Mouse (Mus musculus) frontal cortex, adult 2 months (tissue): ENCODE measurements at regions not wholly inside any gene's neighbourhood (a gene's known extent, or its start where the extent isn't known, plus 50 kb on each side); places are given as distances from the start of the nearest gene placed in this dataset.
A peak's percentile ranks its signal among the peaks of the same experiment; 100 is the strongest.
"Not testable (repeated sequence)": the region's sequence is repeated elsewhere in the genome, so short reads cannot be mapped to it uniquely, and the experiment has no call there.

Experiments used
- DNase-seq, 2 experiments: peaks; one replicate each; pipeline ENCODE4 v3.0.0; 2022; ENCODE audit warnings: low spot score in 1 of 2; ENCODE audit errors: extremely low spot score in 1 of 2

- DNase-seq: no peak
These were observed 280.9 kb upstream of the Gm9972 start for GRCm38 (mm10) chr11:42754481-42755272.

DNA sequence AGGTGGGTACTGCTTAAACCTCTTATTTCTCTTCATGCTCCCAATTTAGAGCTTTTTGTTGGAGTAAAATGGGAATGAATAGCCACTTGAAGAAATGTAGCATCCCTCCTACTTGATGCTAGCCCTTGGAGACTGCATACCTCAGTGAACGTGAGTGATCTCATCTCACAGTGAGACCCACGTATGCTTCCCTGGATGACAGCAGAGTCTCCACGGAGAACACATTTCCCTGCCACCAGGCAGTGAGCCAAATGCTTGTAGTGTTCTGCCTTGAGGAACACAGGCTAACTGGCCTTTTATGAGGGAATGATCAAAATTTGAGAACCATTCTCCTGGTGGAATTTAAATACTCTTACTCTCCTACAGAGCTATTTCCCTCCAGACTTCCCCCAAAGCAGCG lies 280.1 kb upstream of the Gm9972 start:
- no peak for DNase-seq

DNA sequence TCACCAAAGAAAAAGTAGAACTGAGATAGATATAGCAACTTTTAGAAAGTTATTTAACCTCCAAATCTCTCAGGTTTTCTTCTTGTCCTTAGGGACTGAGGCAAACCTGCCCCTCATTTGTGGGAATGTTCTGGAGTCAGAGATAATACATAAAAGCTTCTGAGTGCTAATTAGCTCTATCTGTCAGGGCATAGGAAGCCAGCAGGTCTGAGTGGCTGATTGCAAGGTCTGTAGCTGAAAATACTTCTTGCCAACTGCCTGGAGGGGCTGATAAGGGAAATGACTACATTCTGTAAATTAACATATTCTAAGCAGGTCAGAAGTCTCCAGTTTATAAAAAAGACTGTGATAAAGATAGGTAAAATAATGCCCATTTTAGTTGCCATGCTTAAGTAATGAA lies 270.3 kb upstream of the Gm9972 start:
- no peak for DNase-seq

DNA sequence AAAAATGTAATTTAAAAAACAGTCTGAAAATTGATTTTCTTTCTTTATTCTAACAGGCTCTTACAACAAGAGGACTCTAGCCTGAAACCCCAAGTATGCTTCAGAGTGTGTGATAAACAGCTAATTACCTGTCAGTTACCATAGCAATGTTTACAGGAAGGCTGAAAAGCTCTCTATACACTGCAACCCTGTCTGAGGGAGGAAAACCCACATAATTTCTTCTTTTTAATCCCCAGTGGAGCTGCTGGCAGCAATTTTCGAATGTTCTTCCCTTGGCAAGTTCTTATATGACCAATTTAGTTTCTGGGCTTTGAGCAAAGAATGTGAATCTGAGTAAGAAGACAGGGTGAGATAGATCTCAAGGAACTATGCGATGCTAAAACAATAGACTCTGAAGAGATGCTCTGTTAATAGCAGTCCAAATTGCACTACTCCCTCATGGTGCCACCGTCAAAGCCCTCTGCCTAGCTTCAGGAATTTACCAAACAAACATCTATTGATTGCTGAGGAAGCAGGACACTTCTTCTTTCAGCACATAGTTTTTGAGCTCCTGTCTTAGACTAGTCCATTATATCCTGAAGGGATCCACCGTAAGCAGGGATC lies 260.4 kb upstream of the Gm9972 start:
- DNase-seq: peak; percentile 28 to 45

- DNase-seq: no peak
These were observed 224.1 kb upstream of the Gm9972 start for GRCm38 (mm10) chr11:42811487-42811886.

DNA sequence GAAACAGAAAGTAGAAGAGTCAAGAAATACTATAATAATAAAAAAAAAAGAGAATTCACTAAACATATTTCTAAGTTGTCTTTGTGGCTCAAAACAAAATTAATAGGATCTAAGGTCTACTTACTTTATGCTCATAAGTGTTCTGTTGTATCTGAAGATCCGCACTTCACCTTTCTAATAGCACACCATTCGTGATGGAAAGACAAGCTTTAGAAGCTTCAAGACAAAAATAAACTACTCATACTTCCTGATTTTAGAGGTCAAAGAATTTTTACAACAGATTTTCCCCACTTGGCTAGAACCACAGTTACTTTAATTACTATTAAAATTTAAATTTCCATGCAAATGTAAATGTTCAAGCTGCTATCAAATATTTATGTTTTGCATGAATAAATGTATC lies 219.8 kb upstream of the Gm9972 start:
- DNase-seq: no peak

- peak; percentile 2 to 36 for DNase-seq
These were observed 212.7 kb upstream of the Gm9972 start for GRCm38 (mm10) chr11:42822835-42823234.

DNA sequence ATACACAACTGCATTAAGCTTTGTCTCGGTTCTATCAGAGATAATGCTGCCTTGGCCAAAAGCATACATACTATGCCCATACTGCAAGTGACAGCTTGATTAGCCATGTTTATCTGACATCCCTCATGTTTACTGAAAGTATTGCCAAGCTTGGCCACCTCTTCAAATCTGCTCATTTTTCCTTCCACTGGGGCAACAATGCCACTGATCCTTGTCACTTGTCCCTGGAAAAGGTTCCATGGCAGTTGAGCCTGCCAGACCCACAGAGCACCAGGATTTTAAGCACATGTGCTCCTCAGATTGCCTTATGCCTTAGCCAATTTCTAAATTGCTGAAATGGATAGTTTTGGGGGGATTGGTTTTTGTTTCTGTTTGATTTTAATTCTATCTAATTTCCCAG lies 189.8 kb upstream of the Gm9972 start:
- no peak for DNase-seq

- no peak for DNase-seq
These were observed 181.1 kb upstream of the Gm9972 start for GRCm38 (mm10) chr11:42854411-42854810.

DNA sequence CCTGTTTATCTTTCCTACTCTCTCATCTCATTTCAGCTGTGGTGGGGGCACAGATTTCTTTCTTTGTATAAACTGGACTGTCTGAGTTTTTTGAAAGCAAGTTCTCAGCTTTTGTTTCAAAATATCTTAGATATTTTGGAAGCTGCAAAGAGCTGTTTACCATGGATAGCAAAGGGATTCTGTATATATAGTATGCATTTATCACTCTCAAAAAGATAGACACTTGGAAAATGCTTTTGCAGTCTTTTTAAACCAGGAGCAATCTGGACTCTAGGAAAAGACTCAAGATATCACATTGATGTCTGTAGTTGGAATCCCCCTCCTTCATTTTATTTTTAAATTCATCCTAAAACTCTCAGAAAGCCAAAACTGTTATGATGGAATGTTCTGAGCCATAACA lies 177.9 kb upstream of the Gm9972 start:
- no peak for DNase-seq

DNA sequence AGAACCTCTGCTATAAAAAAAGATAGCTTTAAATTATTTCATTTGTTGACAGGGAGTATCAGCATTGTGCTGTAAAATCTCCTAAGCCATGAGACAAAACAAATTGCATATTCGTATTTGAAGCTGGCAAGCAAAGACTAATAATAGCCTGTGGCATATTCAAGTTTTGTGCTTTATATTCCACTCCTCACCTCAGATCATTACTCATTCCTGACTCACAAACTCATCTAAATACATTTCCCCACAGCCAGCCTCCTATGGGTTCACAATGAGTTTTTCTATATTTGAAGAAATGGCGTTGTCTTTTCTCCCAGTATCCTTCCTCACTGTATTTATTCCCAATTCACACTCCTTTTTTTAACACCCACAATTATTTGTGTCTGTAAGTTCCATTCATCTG lies 161.5 kb upstream of the Gm9972 start:
- DNase-seq: peak in 1 of 2 experiments; percentile 22

GRCm38 (mm10) chr11:42900024-42900423 lies 135.5 kb upstream of the Gm9972 start:
- no peak for DNase-seq

GRCm38 (mm10) chr11:42903459-42904012 lies 132.0 kb upstream of the Gm9972 start:
- DNase-seq: no peak

GRCm38 (mm10) chr11:42905561-42905960 lies 130.0 kb upstream of the Gm9972 start:
- DNase-seq: no peak

- no peak for DNase-seq
These were observed 129.5 kb upstream of the Gm9972 start for GRCm38 (mm10) chr11:42906020-42906419.

- DNase-seq: no peak
These were observed 118.9 kb upstream of the Gm9972 start for GRCm38 (mm10) chr11:42916421-42917181.

DNA sequence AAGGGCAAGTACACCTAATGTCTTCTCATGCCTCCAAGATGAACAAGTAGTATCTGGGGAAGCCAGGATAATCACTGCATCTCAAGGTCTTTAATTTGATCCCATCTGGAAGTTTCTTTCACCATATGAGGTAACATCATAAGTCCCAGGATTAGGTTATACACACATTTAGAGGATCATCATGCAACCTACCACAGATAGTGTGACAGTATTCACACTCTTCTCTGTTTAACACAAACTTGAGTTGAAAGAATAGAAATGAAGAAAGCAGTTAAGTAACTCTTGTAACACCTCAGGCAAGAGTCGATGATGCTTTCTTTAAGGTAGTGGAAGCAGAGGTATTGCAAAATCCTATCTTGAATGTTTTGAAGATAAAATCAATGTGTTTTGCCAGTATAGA lies 116.3 kb upstream of the Gm9972 start:
- no peak for DNase-seq

GRCm38 (mm10) chr11:42927156-42927555 lies 108.4 kb upstream of the Gm9972 start:
- DNase-seq: peak; percentile 76 to 85

GRCm38 (mm10) chr11:42928916-42929315 lies 106.6 kb upstream of the Gm9972 start:
- DNase-seq: no peak

GRCm38 (mm10) chr11:42939271-42939670 lies 96.3 kb upstream of the Gm9972 start:
- not testable (repeated sequence) for DNase-seq

- no peak for DNase-seq
These were observed 94.0 kb upstream of the Gm9972 start for GRCm38 (mm10) chr11:42941561-42941960.
